Mouse (Mus musculus): ENCODE results near the gene Tenm4.

- TF ChIP-seq CTCF (IDR thresholded peaks at IDR 0.05; ENCODE audit: low read depth, low read length) (no peak), POLR2A (IDR thresholded peaks at IDR 0.05; ENCODE audit: extremely low read depth, insufficient read depth, low read length) (no peak)
These were observed 496.6 kb downstream of the Tenm4 start for GRCm38 (mm10) chr7:96667688-96668087.

All from liver, adult 2 months (tissue).